Mouse (Mus musculus): ENCODE data around the gene Rhox2f.
"Not testable (repeated sequence)": the region's sequence is repeated elsewhere in the genome, so short reads cannot be mapped to it uniquely, and the experiment has no call there.

Rhox2f gene

GRCm38 (mm10) chrX:37571105-37571504 is at the start of gene Rhox2f:
TSS of gene Rhox2f (plus strand) at chrX:37571405.
- DNase-seq: not testable (repeated sequence)

GRCm38 (mm10) chrX:37530152-37530551 is 41.1 kb upstream of the Rhox2f start, which contains the start of gene Rhox2e:
TSS of gene Rhox2e (plus strand) at chrX:37530452.
- not testable (repeated sequence) for DNase-seq

- DNase-seq: not testable (repeated sequence)
Observed at GRCm38 (mm10) chrX:37541719-37542118, 29.5 kb upstream of the Rhox2f start, which contains the start of gene Rhox3e. TSS of gene Rhox3e (plus strand) at chrX:37542019.

- not testable (repeated sequence) for DNase-seq
Observed at GRCm38 (mm10) chrX:37557112-37557511, 14.1 kb upstream of the Rhox2f start, which contains the start of gene Rhox4e. TSS of gene Rhox4e (plus strand) at chrX:37557412.

- DNase-seq: not testable (repeated sequence)
Observed at GRCm38 (mm10) chrX:37572638-37573037, 1.4 kb downstream of the Rhox2f start.

GRCm38 (mm10) chrX:37580692-37581091 is 9.5 kb downstream of the Rhox2f start, which contains the start of gene Rhox3f:
TSS of gene Rhox3f (plus strand) at chrX:37580992.
- DNase-seq: not testable (repeated sequence)

GRCm38 (mm10) chrX:37607604-37608003 is 36.4 kb downstream of the Rhox2f start, which contains the start of gene Rhox4f:
TSS of gene Rhox4f (minus strand) at chrX:37607704.
- DNase-seq: not testable (repeated sequence)
